ENCODE assay signal across 15 mouse cellular contexts in genomic region chr4:83049288-83049687, GRCm38 (mm10). TPM values are rescaled to one million over a fixed set of nuclear protein-coding genes. Genes with fewer than 3 reads are reported as not detected.
DNase-seq lines count a peak whose midpoint lies in the region; ATAC-seq and TF ChIP-seq lines count a peak whose summit lies in the region.
"Had no signal": no experiment of that assay in that cellular context is flagged by ENCODE, and none has a peak within 500 bp of the region (broad histone marks: within the 10 kb centered on the region; RNA-seq: fewer than 3 reads in every experiment).

No protein-coding gene starts in this region.

- H3K4me2 ChIP-seq in heart, embryonic 13.5 days, result peak overlapping the region; percentile 75
- H3K4me2 ChIP-seq in liver, embryonic 11.5 days, result peak overlapping the region; percentile 37; the same call in 1 of the 2 replicates
- H3K4me2 ChIP-seq in liver, postnatal 0 days (ENCODE audit: low read depth, low read length), result no peak overlapping the region
- peak overlapping the region; percentile 68 for H3K4me2 ChIP-seq in embryonic facial prominence, embryonic 12.5 days (replicated peaks)
- H3K4me2 ChIP-seq in limb, embryonic 15.5 days, result 0 out of 2 replicates have a peak overlapping the region, but pooled peaks have one; percentile 17

- H3K4me1 ChIP-seq in heart, embryonic 13.5 days, result peaks cover 75% of the 10 kb centered on the region
- H3K4me1 ChIP-seq in liver, embryonic 11.5 days (replicated peaks; ENCODE audit: control insufficient read depth, insufficient read depth, low read length), result no peaks in the 10 kb centered on the region
- H3K4me1 ChIP-seq in liver, postnatal 0 days (ENCODE audit: insufficient read depth), result no peaks in the 10 kb centered on the region
- H3K4me1 ChIP-seq in embryonic facial prominence, embryonic 12.5 days, result peaks cover 66% of the 10 kb centered on the region
- H3K4me1 ChIP-seq in limb, embryonic 15.5 days, result peaks cover 46% of the 10 kb centered on the region
- H3K4me1 ChIP-seq: megakaryocyte, embryonic 14.5 days had no signal

- TF ChIP-seq EP300 in liver, postnatal 0 days (IDR thresholded peaks at IDR 0.05; ENCODE audit: low read depth), result no peak

- no peaks in the 10 kb centered on the region for H3K27me3 ChIP-seq in heart, embryonic 13.5 days (replicated peaks)
- H3K27me3 ChIP-seq in liver, embryonic 11.5 days (replicated peaks; ENCODE audit: control insufficient read depth, insufficient read depth, low read length), result peaks cover 3% of the 10 kb centered on the region
- peaks cover 13% of the 10 kb centered on the region; the same call in 1 of the 2 replicates for H3K27me3 ChIP-seq in liver, postnatal 0 days (ENCODE audit: insufficient read depth, low read length)
- no peaks in the 10 kb centered on the region for H3K27me3 ChIP-seq in embryonic facial prominence, embryonic 12.5 days
- H3K27me3 ChIP-seq in limb, embryonic 15.5 days, result no peaks in the 10 kb centered on the region

- H3K36me3 ChIP-seq in heart, embryonic 13.5 days, result no peaks in the 10 kb centered on the region
- H3K36me3 ChIP-seq in liver, embryonic 11.5 days (ENCODE audit: control insufficient read depth, insufficient read depth, low read length), result no peaks in the 10 kb centered on the region
- H3K36me3 ChIP-seq in liver, postnatal 0 days (replicated peaks; ENCODE audit: insufficient read depth, low read length), result no peaks in the 10 kb centered on the region
- H3K36me3 ChIP-seq in embryonic facial prominence, embryonic 12.5 days, result no peaks in the 10 kb centered on the region
- no peaks in the 10 kb centered on the region for H3K36me3 ChIP-seq in limb, embryonic 15.5 days
- H3K36me3 ChIP-seq: liver, embryonic 12.5 days had no signal

- peak overlapping the region; percentile 60 for H3K4me3 ChIP-seq in heart, embryonic 13.5 days
- no peak overlapping the region for H3K4me3 ChIP-seq in liver, embryonic 11.5 days (ENCODE audit: low read depth, low read length)
- H3K4me3 ChIP-seq in liver, postnatal 0 days (ENCODE audit: low read depth, low read length), result no peak overlapping the region
- H3K4me3 ChIP-seq in embryonic facial prominence, embryonic 12.5 days, result peak overlapping the region; percentile 48
- H3K4me3 ChIP-seq in limb, embryonic 15.5 days, result no peak overlapping the region
- H3K4me3 ChIP-seq: megakaryocyte, embryonic 14.5 days had no signal

- intact Hi-C loops in heart, postnatal 14 days (cut with DNase I), result no loop called here

- WGBS in heart, embryonic 13.5 days, result 31% methylated on average over 3 of the region's 3 CpGs
- WGBS in liver, embryonic 11.5 days, result 38% methylated on average over 3 of the region's 3 CpGs
- 49% methylated on average over 3 of the region's 3 CpGs for WGBS in liver, postnatal 0 days (ENCODE audit: insufficient replicate concordance)
- WGBS in embryonic facial prominence, embryonic 12.5 days, result 11% methylated on average over 3 of the region's 3 CpGs
- 58% methylated on average over 3 of the region's 3 CpGs for WGBS in limb, embryonic 15.5 days

- ATAC-seq in heart, embryonic 13.5 days (ENCODE audit: extremely low read depth, insufficient number of reproducible peaks, low FRiP score, low TSS enrichment), result no peak
- ATAC-seq in liver, embryonic 11.5 days (replicated peaks; ENCODE audit: low FRiP score), result no peak
- ATAC-seq in liver, postnatal 0 days, result no peak
- no peak for ATAC-seq in embryonic facial prominence, embryonic 12.5 days (ENCODE audit: insufficient number of reproducible peaks, insufficient read depth, low FRiP score, low TSS enrichment)
- no peak for ATAC-seq in limb, embryonic 15.5 days (ENCODE audit: insufficient number of reproducible peaks, low FRiP score, low TSS enrichment, low read depth)
- ATAC-seq: activated CD4-positive, CD25-positive, alpha-beta regulatory T cell, adult 4 months; liver, embryonic 12.5 days had no signal

- TF ChIP-seq CTCF in liver, postnatal 0 days (IDR thresholded peaks at IDR 0.05; ENCODE audit: low read depth), result no peak

- H3K27ac ChIP-seq in heart, embryonic 13.5 days (replicated peaks), result 0 out of 2 replicates have a peak overlapping the region, but pooled peaks have one; percentile 20
- no peak overlapping the region for H3K27ac ChIP-seq in liver, embryonic 11.5 days (ENCODE audit: low read depth, low read length)
- H3K27ac ChIP-seq in liver, postnatal 0 days (ENCODE audit: low read depth), result no peak overlapping the region
- peak overlapping the region; percentile 80 for H3K27ac ChIP-seq in embryonic facial prominence, embryonic 12.5 days
- H3K27ac ChIP-seq in limb, embryonic 15.5 days, result no peak overlapping the region
- H3K27ac ChIP-seq: liver, embryonic 12.5 days had no signal

- DNase-seq in heart, postnatal 14 days, result no peak
- DNase-seq in liver, embryonic 11.5 days (ENCODE audit: low spot score), result no peak
- no peak for DNase-seq in liver, postnatal 0 days
- DNase-seq in thymus, postnatal 36 days, result no peak
- DNase-seq in adrenal gland, adult 2 months, result no peak
- DNase-seq: cerebellum, adult 2 months; kidney, postnatal 10 days; retina, postnatal 1 day; thymus, postnatal 25 days had no signal

- H3K9me3 ChIP-seq in heart, embryonic 13.5 days, result no peaks in the 10 kb centered on the region
- no peaks in the 10 kb centered on the region for H3K9me3 ChIP-seq in liver, embryonic 11.5 days (ENCODE audit: control insufficient read depth, low read length)
- no peaks in the 10 kb centered on the region for H3K9me3 ChIP-seq in liver, postnatal 0 days (ENCODE audit: low read length)
- H3K9me3 ChIP-seq in embryonic facial prominence, embryonic 12.5 days, result no peaks in the 10 kb centered on the region
- no peaks in the 10 kb centered on the region for H3K9me3 ChIP-seq in limb, embryonic 15.5 days
- H3K9me3 ChIP-seq: liver, embryonic 12.5 days; megakaryocyte, embryonic 14.5 days had no signal

- H3K9ac ChIP-seq in heart, embryonic 13.5 days, result no peak overlapping the region
- H3K9ac ChIP-seq in liver, embryonic 11.5 days (ENCODE audit: low read depth, low read length), result no peak overlapping the region
- no peak overlapping the region for H3K9ac ChIP-seq in liver, postnatal 0 days (replicated peaks)
- H3K9ac ChIP-seq in embryonic facial prominence, embryonic 12.5 days, result peak overlapping the region; percentile 47; the same call in 1 of the 2 replicates
- no peak overlapping the region for H3K9ac ChIP-seq in limb, embryonic 15.5 days
- H3K9ac ChIP-seq: liver, embryonic 12.5 days had no signal

RNA-seq across cellular contexts. Expression of gene Frem1, which starts 2.9 kb away (rescaled TPM):
- polyA plus RNA-seq in heart, embryonic 13.5 days (2015; fragmentation: Nextera tagmentation; extraction: Ambion mirVana), result 4.9 and 5.3 TPM in 2 replicates
- 1 to 10 TPM in 1 of 2 experiments, under 1 TPM in 1; 0.79 to 1.1 TPM for total RNA-seq in heart, postnatal 14 days (2021)
- polyA plus RNA-seq in liver, embryonic 11.5 days (2014; fragmentation: Nextera tagmentation; extraction: Ambion mirVana), result 4.5 and 4.8 TPM in 2 replicates
- 0.27 and 0.35 TPM in 2 replicates for polyA plus RNA-seq in liver, postnatal 0 days (2015; fragmentation: Nextera tagmentation; extraction: Ambion mirVana)
- 25.7 and 26.1 TPM in 2 replicates for polyA plus RNA-seq in embryonic facial prominence, embryonic 12.5 days (2016; fragmentation: Nextera tagmentation; extraction: Ambion mirVana)
- 8.5 and 10.0 TPM in 2 replicates for polyA plus RNA-seq in limb, embryonic 15.5 days (2015; fragmentation: Nextera tagmentation; extraction: Ambion mirVana)
- under 1 TPM; 0.40 to 0.66 TPM for total RNA-seq in adrenal gland, adult 2 months (2021)
- 0.11 and 0.95 TPM in 2 replicates for polyA plus RNA-seq in adrenal gland, adult 2 months (2012; rRNA removed)
- polyA plus RNA-seq: activated CD4-positive, CD25-positive, alpha-beta regulatory T cell, adult 4 months had no signal

Comparison
In these comparisons a context has a peak if more than half of its experiments do, and no peak if none do; other contexts are left out.
1. H3K27ac ChIP-seq: peak in heart, embryonic 13.5 days (single experiment) and embryonic facial prominence, embryonic 12.5 days (single experiment); none in liver, embryonic 11.5 days (single experiment), liver, postnatal 0 days (single experiment) and limb, embryonic 15.5 days (single experiment).
2. H3K4me3 ChIP-seq: peak in heart, embryonic 13.5 days (single experiment) and embryonic facial prominence, embryonic 12.5 days (single experiment); none in liver, embryonic 11.5 days (single experiment), liver, postnatal 0 days (single experiment) and limb, embryonic 15.5 days (single experiment).